Mouse (Mus musculus): Measurements from ENCODE around the gene Tubb2b.

DNA sequence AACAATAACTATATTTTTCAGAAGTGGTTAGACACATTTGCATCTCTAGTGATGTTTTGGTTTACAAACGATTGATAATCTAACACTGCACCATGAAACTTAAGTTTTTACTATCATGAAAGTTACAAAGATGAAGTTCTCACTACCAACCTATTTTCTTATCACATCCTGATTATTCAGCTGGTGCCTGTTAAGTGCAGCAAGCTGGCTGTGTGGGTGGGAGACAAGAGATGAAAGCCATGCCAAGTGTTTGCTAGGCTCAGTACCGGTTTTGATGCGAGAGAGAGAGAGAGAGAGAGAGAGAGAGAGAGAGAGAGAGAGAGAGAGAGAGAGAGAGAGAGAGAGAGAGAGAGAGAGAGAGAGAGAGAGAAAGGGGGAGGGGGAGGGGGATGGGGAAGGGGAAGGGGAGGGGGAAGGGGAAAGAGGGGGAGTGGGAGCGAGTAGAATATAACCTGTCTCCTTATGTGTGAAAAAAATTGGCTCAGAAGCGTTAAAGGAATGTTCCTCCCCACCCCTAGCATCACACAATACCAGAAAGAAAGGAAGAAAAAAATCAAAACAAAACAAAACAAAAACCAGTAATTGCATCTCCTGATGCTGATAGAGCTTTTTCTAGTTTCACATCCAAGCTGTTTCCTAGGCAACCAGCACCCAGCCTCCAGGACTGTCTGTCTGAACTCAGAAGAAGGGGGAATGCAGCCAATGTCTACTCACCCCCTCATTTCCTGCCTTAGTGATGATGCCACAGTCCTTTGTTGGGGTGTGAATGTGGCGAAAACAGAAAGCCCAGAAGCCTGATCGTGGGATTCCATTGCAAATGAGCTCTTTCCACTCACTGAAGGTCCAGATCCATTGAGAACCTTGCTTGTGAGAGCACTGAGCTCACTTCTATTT, 34.5 kb downstream of the Tubb2b start:
- no peak for TF ChIP-seq CHD2 (IDR thresholded peaks at IDR 0.05; ENCODE audit: low read depth, low read length)
- TF ChIP-seq MAFK (IDR thresholded peaks at IDR 0.05; ENCODE audit: insufficient read depth, low read depth, low read length) = no peak
- TF ChIP-seq ZNF384 (IDR thresholded peaks at IDR 0.05; ENCODE audit: low read depth, low read length) = no peak
